Mouse (Mus musculus): Measurements from ENCODE around the gene Adra2a. TPM values are rescaled to one million over a fixed set of nuclear protein-coding genes. Genes with fewer than 3 reads are reported as not detected.

Gene Adra2a
- 10 to 100 TPM; 13.6 to 14.5 TPM for total RNA-seq (2021)
- long read RNA-seq, experiment 1, full-length matches to known transcripts, result 5 of 5 reads
- long read RNA-seq, experiment 1, partial matches to known transcripts, result 0 of 5 reads
- long read RNA-seq, experiment 1, other reads (novel, unspliced or antisense), result 0 of 5 reads
- long read RNA-seq, experiment 2, full-length matches to known transcripts, result 4 of 6 reads
- long read RNA-seq, experiment 2, partial matches to known transcripts, result 0 of 6 reads
- long read RNA-seq, experiment 2, other reads (novel, unspliced or antisense), result 2 of 6 reads

GRCm38 (mm10) chr19:54043851-54044250 lies at the start of gene Adra2a:
Adra2a (plus strand) TSS chr19:54044151.
- DNase-seq (ENCODE audit: low spot score in 2 of 2), result no peak

GRCm38 (mm10) chr19:53994276-53994675 lies 49.7 kb upstream of the Adra2a start:
- DNase-seq (ENCODE audit: low spot score in 2 of 2), result no peak

DNA sequence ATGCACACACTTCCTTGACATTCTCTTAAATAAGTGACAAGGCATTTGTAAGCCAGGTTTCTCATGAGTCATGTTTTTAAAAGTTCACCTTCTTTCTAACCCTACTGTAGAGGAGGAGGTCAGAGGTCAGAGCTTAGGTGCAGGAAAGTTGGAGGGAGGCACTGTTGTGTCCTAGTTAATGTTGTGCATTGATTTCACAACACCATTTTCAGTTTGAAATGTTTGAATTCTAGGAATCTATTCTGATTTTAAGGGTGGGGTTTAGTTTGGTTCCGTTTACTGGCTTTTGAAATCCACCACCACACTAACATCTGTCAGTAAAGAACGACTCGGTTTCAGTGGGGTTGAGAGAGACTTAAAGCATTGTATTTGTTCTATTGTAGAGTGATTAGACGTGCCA lies 33.0 kb upstream of the Adra2a start:
- DNase-seq (ENCODE audit: low spot score in 2 of 2), result no peak

DNA sequence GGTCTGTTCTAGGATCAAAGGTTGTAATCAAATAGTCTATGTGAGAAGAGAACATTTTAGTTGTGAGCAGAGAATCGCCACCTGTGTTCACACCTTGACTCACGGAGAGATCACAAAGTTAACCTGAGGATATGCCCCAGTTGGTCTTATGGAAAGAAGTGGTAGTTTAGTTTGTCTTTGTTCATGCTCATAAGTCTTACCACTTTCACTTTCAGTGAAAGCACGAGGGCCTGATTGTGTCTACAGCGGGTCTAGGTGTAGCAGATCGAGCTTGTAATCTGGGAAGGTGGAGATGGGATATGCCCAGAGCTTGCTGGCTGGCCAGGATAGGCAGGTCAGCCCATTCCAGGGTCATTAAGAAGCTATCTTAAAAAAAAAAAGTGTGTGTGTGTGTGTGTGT lies 29.0 kb upstream of the Adra2a start:
- no peak for DNase-seq (ENCODE audit: low spot score in 2 of 2)

- DNase-seq (ENCODE audit: low spot score in 2 of 2), result no peak
Observed at GRCm38 (mm10) chr19:54015503-54015902, 28.4 kb upstream of the Adra2a start.

DNA sequence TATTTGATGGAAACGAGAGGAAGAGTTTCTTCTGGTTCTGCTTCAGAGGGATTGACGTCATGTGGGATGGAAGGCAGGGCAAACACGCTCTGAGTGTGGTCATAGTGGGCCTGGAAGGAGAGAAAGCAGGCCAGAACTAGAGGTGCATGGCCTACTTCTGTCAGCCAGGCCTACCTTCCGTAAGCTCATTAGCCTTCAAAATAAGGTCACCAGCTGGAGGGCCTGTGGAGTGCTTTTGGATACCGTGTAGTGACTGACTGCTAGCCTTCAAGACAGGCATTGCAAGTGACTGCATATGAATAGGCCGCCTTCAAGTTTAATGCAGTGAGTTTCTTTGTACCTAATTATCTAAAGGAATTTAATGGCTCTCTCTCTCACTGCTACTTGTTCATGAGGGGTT lies 8.9 kb upstream of the Adra2a start:
- no peak for DNase-seq (ENCODE audit: low spot score in 2 of 2)

GRCm38 (mm10) chr19:54039441-54039840 lies 4.5 kb upstream of the Adra2a start:
- DNase-seq (ENCODE audit: low spot score in 2 of 2), result no peak

- no peak for DNase-seq (ENCODE audit: low spot score in 2 of 2)
Observed at GRCm38 (mm10) chr19:54040356-54041028, 3.5 kb upstream of the Adra2a start.

GRCm38 (mm10) chr19:54041029-54041367 lies 3.0 kb upstream of the Adra2a start:
- no peak for DNase-seq (ENCODE audit: low spot score in 2 of 2)

DNA sequence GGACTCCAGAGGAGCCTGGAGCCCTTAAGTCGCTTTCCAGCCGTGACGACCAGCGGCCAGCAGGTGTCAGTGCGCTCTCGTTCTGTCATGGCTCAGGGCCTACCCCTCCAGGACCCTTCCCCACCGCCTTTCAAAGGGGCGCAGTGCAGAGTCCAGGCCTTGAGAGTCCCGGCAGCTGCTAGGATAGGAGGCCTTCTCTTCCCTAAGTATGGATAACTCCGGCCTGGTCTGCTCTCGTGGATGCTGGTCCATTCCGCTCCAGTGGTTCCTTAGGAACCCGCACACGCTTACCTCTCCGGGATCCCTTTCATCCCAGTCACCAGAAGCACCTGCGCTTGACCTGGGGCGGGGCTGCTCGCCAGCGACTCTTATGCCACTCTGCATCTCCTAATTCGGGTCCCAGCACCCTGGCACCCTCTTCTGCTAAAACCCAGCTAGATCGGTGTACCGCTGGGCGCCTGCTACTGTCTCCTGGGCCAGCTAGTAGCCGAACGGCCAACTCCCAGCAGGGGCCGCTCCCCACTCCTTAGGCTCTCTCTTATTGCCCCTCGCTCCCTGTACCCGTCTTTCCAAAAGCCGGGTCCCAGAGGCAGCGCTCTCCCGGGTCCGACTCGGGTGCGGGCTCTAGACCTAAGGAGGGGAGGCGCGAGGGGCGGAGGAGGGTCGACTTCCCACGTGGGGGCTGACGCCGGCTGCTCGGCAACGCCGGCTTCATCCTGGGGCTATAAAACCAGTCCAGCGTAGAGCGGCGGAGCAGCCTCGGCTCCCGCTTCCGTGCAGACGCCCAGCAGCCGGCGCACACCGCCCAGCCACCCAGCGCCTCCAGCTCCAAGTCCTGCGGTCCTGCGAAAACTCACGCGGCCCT lies 788 bp downstream of the Adra2a start:
- DNase-seq (ENCODE audit: low spot score in 2 of 2), result peak; percentile 80 to 82

DNA sequence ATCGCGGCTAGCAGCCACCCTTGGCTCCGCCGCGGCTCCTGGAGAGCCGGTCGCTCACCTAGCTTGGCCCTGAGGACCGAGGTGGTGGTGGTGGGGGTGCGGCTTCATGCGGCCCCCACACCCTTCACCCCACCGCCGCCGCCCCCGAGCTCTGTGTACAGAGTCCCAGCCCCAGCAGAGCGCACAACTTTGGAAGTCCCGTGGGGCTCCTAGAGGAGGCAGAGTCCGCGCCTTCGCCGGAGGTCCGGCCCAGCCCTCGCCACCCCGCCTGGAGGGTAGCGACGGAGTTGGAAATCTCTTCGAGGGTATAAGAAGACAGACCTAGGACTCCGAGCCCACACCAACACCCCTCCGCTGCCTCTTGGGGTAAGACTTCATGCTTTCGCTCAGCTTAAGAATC lies 1.5 kb downstream of the Adra2a start:
- DNase-seq (ENCODE audit: low spot score in 2 of 2), result no peak

GRCm38 (mm10) chr19:54045931-54046683 lies 2.2 kb downstream of the Adra2a start:
- peak in 1 of 2 experiments; percentile 29 for DNase-seq (ENCODE audit: low spot score in 2 of 2)

GRCm38 (mm10) chr19:54046684-54047070 lies 2.7 kb downstream of the Adra2a start:
- DNase-seq (ENCODE audit: low spot score in 2 of 2), result no peak

DNA sequence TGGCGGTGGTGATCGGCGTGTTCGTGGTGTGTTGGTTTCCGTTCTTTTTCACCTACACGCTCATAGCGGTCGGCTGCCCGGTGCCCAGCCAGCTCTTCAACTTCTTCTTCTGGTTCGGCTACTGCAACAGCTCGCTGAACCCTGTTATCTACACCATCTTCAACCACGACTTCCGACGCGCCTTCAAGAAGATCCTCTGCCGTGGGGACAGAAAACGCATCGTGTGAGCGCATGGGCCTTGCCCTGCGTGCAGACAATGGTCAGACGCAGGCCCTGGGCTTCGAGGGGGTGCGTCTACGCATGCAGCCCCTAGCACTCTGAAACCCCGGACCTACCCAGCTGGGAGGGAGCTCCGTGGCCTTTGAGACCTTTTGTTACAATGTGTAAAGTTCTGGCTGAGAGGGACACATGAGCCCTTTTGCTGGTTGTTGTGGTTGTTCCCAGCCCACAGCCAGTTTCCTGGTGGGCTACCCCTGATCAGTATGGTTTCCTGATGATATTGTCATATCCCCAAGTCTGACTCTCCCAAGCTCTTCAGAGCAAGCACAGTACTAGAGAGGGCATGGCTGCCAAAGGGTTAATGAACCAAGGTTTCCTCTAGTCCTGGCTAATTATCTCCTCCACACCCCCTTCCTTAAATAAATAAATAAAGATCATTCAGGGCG lies 3.6 kb downstream of the Adra2a start:
- DNase-seq (ENCODE audit: low spot score in 2 of 2), result no peak

DNA sequence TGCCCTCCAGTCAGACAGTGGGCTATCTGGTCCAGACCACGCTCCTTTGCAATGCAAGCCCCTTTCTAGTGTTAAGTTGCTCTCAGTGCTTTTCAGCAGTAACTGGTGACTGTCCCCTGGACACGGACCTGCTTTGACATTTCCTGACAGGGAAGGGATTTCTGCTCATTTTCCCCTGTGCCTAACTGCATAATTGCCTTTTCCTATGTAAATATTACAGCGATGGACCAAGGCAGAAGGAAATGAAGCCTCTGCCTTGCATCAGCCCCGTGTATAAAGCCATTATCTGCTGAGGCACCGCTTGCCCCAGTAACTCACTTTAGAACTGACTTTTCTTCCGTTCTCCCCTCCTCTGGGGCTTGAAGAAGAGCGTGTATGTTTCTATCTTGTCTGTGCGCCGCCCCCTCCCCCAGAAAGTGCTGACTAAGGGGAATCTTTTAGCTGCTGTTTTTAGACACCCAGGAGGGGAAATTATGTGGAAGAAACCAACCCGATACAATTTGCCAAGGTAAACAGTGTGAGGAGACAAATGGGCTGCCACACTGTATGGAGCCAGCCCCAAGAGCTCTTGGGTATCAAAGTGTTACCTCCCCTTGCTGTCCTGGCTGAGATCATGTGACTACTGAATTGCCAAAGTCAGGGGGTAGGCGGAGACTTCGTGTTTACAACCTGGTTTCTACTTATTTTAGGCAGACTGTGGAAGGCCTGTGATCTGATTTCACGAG lies 4.4 kb downstream of the Adra2a start:
- DNase-seq (ENCODE audit: low spot score in 2 of 2), result no peak

DNA sequence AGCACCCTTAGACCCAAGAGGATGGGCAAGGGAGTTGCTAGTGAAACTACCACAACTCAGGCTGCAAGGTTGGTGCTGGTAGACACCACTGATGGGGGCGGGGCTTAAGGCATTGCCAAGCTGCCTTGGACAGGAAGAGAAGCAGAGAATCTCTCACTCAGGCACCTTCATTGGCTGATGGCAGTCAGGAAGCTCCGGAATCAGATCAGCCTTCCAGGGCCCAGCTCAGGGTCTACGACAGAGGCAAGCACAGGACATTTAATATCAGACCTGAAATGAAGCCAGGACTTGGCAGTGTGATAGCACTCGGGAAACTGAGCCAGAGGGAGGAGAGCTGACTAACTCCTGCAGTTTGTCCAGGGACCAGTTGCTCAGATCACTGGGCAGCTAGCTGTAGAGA lies 7.7 kb downstream of the Adra2a start:
- no peak for DNase-seq (ENCODE audit: low spot score in 2 of 2)

GRCm38 (mm10) chr19:54055845-54056244 lies 11.9 kb downstream of the Adra2a start:
- DNase-seq (ENCODE audit: low spot score in 2 of 2), result no peak

DNA sequence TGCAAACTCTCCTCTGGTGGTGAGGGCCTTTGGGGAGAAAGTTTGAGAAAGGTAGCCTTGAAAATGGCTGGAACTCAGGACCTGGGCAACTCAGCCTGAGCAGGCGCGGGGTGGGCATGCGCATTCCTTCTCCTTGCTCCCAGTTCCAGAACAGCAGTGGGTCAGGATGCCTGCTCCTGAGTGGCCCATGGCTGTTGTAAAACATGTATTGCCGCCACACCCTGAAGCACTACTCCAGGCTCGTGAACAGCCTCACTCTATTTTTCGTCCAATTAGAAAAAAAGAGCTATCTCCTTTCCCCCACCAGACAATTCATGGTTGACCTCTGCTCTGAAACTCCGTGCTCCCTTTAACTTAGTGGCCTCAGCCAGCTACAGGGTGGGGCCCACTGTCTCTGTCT lies 24.5 kb downstream of the Adra2a start:
- DNase-seq (ENCODE audit: low spot score in 2 of 2), result no peak

- DNase-seq (ENCODE audit: low spot score in 2 of 2), result no peak
Observed at GRCm38 (mm10) chr19:54070521-54070920, 26.6 kb downstream of the Adra2a start.

DNA sequence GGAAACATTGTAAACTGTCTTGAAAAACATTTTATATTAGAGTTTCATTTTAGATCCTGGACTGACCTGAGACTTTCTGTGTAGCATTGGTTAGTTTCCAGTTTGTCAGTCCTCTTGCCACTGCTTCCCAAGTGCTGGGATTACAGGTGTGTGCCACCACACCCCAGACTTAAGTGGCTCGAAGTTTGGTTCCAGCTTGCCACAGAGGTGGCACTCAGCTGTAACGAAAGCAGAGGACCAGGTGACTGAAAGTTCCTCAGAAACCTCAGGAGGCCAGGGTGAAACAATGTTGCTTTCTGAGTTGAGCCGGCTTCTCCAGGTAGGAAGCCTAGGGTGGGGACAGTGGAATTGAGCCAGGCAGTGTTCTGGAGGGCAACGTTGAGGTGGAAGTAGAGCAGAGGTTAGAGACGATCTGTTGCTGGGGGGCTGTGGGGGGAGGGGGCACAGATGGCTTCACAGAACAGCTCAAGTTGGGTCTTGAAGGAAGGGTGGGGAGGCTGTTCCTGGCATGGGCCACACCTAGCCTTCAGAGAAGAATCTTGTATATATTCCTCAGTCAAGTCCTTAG lies 28.4 kb downstream of the Adra2a start:
- DNase-seq (ENCODE audit: low spot score in 2 of 2), result no peak

Data from layer of hippocampus, postnatal 14 days (tissue).